Mouse (Mus musculus) activated CD4-positive, CD25-positive, alpha-beta regulatory T cell, adult 9 weeks (primary cell): Measurements from ENCODE around the gene Spic. TPM values are rescaled to one million over a fixed set of nuclear protein-coding genes. Genes with fewer than 3 reads are reported as not detected.

ENCODE experiments used
- polyA plus RNA-seq: library from polyadenylated mRNA; unstranded; fragments of 100-300 nt; shearing (Covaris generic); gene quantifications from one replicate; pipeline ENCODE4 v1.2.1, GENCODE M21; 2017

Spic gene
- polyA plus RNA-seq, result 2.6 TPM

GRCm38 (mm10) chr10:88684925-88685324 is at the start of gene Spic:
TSS of gene Spic (minus strand) at chr10:88685015.

GRCm38 (mm10) chr10:88730571-88731495 is 46.0 kb upstream of the Spic start, which contains the start of gene Arl1:
TSS of gene Arl1 (plus strand) at chr10:88730858.

Other genes with a start within 250 kb of the Spic start
- not detected for gene Sycp3, start 225.4 kb downstream of the Spic start, polyA plus RNA-seq
- gene Chpt1, start 180.9 kb downstream of the Spic start, polyA plus RNA-seq, result 1.9 TPM
- gene Mybpc1, start 79.9 kb downstream of the Spic start, polyA plus RNA-seq, result not detected
- 85.2 TPM for gene Arl1, start 45.8 kb upstream of the Spic start, polyA plus RNA-seq
- gene Utp20, start 141.8 kb upstream of the Spic start, polyA plus RNA-seq, result 24.0 TPM
- 0.05 TPM for gene Slc5a8, start 201.0 kb upstream of the Spic start, polyA plus RNA-seq